Mouse (Mus musculus): ENCODE results near the gene C1qtnf6.

The C1qtnf6 gene

GRCm38 (mm10) chr15:78479470-78479869 is 51.7 kb downstream of the C1qtnf6 start:
- no peak for DNase-seq

GRCm38 (mm10) chr15:78478073-78478472 is 53.1 kb downstream of the C1qtnf6 start:
- DNase-seq = no peak

DNA sequence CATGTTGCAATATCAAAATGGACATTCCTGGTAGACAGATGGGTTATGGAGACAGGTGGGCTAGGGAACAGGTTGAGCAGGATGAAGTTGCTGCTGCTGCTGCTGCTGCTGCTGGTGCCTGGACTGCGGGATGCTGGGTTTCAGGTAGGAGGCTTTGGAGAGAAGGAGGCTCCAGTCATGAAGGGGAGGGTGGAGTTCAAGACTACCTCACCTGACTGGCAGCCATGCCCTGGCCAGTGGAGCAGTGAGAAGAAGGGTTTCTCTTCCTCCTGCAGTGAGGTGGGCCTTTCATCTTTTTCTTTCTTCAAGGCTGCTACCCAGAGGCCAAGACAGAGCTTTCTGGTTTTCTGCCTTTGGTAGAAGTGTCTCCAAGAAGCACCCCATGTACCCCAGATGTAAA is 54.3 kb downstream of the C1qtnf6 start:
- DNase-seq = no peak

GRCm38 (mm10) chr15:78475604-78476031 is 55.6 kb downstream of the C1qtnf6 start:
- no peak for DNase-seq

DNA sequence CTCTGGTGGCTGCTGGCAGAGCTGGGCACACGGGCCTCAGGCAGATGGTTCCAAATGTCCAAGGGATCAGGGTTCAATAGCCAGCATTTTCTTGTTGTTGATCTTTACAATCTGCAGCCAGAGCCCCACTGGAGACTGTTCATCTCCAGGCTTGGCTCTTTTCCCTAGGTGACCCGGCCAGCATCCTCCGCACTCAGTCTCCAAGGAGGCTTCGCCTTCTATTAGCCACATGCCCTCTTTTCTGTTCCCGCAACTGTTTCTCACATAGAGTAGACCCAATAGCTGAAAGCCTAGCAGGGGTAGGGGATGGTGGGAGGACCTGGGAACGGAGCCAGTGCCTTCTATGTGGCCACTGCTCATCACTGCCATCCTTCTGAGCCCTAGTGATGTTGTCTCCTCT is 57.8 kb downstream of the C1qtnf6 start:
- DNase-seq = no peak
